Mouse (Mus musculus) inflammation-experienced regulatory T-cells, adult 6 months (primary cell): ENCODE results near the gene Sdhc. TPM values are rescaled to one million over a fixed set of nuclear protein-coding genes. Genes with fewer than 3 reads are reported as not detected.
"Not testable (repeated sequence)": the region's sequence is repeated elsewhere in the genome, so short reads cannot be mapped to it uniquely, and the experiment has no call there.

Experiments used
- ATAC-seq: one replicate; pipeline ENCODE4 v1.8.0; 2017
- polyA plus RNA-seq, 3 experiments: library from polyadenylated mRNA; unstranded; fragments of 100-300 nt; shearing (Covaris generic); gene quantifications; one replicate each; pipeline ENCODE4 v1.2.1; 2017

The Sdhc gene
- polyA plus RNA-seq, 3 experiments from 2014 or later = 115 to 153 (median 125) TPM

DNA sequence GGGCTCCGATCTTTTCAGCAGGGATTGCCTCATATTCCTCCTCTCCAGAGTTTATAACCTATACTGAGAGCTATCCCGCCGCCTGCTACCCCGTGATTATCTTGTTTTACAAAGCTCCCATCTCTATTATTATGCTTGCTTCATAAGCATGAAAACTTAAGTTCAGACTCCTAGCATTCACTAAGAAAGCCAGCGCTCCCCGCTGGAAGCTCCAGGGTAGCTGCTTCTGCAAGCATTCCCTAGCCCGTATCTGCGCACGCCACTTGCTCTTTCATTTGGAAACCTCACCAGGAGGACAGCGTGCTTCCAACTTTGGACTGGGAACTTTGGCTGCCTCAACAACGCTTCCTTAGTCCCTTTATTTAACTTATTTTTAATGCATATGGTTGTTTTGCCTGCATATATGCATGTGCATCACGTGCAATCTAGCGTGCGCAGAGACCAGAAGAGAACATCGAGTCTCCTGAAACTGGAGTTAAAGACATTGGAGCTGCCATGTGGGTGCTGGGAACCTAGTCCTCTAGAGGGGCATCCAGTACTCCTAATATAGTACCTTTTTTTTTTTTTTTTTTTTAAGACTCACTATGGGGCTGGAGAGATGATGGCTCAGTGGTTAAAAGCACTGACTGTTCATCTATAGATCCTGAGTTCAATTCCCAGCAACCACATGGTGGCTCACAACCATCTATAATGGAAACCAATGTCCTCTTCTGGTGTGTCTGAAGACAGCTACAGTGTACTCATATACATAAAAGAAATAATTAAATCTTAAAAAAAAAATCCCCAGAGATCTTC, 38.4 kb downstream of the Sdhc start:
- ATAC-seq = peak; percentile 1

DNA sequence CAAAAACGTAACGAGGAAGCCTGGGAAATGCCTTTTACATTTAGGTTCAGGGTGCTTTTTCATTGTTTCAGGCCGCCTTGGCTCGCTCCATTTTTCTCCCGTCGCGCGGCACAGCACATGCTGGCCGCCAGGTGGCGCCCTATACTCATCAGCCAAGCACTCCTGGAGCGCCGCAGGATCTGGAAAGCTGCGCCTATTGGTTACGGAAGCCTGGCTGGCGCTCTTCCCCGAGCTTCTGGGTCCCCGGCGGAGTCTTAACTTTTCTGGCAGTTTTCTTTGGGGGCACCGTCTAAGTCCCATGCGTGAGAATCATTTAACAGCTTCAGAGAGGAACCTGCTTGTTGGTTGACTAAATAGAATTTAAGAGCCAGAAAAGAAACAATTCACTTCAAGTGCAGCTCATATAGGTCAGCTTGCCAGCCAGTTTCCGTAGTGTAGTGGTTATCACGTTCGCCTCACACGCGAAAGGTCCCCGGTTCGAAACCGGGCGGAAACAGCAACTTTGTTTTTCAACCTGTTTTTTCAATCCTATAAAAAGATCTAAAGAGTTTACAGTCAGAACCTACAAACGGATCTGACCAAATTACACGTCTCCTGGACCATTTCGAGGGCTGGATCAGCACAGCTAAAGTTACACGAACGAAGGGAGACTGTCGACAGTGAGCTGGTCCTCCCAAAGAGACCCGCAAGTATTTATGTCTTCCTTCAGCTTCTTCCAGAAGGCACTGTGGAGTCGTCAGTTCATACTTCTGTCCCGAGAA, 39.2 kb downstream of the Sdhc start:
- ATAC-seq = peak; percentile 77

DNA sequence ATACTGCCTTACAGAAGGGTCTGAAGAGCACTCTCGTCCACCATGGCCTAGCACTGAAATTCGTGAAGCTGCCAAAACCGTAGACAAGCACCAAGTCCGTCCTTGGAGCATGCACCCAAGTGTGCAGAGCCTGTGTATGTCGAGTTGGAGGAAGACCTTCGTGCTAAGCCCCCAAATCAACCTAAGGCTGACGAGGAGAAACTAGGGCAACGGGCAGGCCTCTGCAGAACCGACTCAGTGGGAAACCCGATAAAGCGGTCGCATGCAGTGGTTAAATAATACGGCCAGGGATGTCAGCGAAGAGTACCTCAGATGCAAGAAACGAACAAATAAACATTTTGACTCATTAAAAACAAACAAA, 39.8 kb downstream of the Sdhc start:
- no peak for ATAC-seq

DNA sequence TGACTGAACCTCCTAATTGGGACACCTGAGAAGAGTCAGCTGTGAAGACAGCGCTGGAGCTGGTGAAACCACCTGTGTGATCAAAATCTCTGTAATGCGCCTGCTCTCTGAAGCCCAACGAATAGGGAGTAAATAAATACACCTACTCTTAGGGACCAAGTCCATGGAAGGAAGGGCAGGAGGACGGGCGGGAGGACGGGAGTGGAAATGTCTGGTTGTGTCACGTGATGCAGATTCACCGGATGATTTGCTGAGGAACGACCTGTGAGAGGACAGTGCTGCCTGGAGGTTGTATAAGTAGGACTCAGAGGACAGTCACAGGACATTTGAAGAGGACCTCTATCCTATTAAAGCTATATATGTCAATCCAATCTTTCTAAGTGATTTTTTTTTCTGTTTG, 40.8 kb downstream of the Sdhc start:
- ATAC-seq = no peak

DNA sequence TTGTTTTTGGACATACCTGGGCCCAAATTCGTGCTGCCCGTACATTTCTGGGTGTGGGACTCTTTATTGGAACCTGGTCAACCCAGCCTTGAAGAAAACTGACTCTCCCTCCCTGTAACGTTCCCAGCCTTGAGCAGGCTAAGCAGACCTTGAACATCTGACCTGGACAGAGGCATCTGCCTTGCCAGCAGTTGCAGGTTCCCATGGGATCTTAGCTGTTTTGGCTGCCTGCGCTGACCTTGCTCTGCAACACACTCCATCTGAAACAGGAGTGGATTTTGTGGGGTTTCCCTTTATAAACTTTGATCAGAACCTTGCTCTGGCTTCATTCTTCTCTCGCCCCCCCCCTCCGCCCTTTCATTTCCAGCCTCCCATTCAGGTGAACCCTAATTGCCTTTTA, 45.2 kb downstream of the Sdhc start:
- ATAC-seq = no peak

DNA sequence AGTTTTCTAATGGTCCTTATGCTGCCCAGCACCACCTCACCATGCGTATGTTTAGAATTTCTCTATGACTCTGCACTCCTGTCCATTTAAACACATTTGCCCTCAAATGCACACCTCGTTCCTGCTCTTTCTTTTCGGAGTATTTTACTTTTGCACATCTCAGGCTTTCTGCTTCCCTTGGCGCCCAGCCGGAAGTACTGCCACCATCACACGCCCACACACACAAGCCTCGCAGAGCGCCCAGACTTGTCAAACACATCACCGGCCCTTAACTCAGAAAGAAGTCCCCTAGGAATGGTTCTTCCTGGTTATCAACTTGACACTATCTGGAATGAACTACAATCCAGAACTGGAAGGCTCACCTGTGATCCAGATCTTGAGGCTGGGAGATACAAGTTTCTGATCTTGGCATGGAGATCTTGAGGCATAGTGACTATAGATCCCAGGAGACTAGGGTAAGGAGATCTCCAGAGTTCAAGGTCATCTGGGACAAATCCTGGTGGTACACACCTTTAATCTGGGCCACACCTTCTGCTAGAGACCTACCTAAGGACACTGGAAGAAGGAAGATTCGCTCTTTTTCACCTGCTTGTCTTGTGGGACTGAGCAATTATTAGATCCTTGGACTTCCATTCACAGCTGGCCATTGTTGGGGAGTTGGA, 47.1 kb downstream of the Sdhc start:
- ATAC-seq = peak; percentile 36

DNA sequence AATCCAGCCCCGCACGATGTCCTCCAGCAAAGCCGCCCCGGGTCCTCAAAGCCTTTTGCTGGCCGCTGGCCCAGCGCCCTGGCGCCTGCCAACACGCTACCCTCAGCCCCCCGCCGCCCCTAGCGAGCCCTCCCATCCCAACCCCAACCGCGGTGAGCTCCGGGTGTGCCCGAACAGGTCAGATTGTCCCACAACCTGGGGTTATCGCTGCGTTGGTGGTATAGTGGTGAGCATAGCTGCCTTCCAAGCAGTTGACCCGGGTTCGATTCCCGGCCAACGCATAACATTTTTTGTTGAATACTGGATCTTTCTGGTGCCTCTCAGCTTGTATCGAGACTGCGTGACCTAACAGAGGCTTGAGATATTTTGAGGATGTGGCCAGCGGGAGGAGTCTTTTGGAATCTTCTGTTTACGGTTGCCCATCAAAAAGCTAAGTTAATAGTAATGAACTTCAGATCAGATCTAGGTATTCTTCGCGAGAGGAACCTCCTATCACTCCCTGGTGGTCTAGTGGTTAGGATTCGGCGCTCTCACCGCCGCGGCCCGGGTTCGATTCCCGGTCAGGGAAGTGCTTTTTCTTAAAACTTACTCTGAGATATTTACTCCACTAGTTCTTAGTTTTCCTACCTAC, 47.7 kb downstream of the Sdhc start:
- ATAC-seq = peak; percentile 57

DNA sequence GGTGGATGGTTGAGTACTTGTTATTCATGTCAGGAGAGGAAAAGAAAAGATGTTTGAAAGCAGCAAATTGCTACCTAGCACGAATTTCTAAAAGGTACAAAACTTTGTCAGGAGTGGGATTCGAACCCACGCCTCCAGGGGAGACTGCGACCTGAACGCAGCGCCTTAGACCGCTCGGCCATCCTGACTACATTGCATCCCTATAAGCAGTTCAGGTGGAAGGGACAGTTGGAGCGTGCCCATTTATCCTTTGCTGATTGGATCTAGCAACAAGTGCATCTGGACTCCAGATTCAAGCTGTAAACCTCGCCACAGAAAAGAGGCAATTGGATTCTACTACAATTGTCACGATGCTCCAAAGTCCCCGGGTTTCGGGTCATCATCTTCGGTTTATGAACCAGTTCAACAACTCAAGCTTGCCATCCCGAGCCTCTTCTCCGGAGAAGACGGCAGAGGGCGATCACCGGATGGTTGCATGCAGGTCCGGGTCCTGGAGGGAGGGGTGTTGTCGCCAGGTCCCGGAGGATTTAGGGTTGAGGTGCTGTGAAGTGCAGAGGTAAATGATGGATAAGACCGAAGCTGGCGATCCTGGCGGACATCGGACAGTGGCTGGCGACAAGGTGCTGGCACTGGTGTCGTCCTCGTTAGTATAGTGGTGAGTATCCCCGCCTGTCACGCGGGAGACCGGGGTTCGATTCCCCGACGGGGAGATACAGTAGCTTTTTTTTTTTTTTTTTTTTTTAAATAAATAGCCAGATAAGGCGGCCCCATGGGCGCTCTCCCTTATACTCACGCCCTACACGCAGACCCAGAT, 48.5 kb downstream of the Sdhc start:
- ATAC-seq = peak; percentile 70

DNA sequence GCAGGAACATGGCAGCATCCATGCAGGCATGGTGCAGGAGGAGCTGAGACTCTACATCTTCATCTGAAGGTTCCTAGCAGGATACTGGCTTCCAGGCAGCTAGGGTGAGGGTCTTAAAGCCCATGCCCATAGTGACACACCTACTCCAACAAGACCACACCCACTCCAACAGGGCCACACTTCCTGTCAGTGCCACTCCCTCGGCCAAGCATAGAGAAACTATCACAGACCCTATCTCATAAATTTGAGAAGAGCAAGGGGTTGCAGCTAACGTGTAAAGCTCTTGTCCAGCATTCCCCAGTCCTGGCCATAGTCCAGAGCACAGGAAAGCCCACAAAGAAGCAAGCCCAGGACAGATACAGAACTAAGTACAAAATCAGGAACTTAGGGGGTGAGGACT, 49.4 kb downstream of the Sdhc start:
- no peak for ATAC-seq

DNA sequence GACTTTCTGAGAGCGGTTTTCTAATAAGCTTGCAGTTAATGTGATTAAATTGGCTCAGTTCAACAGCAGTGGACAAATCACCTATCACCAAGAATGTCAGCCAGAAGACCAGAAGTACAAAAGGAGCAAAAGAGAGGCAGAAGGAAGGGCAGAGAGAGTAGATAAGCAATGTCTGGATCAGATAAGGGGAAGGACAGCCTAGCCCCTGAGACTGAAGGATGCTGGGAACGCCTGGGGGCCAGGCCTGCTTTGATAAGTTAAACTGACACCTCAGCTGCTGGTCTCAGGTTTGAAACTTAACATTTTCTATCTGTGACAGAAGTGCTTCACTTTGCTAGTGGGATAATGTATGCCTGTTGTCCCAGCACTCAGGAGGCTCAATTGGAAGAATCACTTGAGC, 52.8 kb downstream of the Sdhc start:
- no peak for ATAC-seq

DNA sequence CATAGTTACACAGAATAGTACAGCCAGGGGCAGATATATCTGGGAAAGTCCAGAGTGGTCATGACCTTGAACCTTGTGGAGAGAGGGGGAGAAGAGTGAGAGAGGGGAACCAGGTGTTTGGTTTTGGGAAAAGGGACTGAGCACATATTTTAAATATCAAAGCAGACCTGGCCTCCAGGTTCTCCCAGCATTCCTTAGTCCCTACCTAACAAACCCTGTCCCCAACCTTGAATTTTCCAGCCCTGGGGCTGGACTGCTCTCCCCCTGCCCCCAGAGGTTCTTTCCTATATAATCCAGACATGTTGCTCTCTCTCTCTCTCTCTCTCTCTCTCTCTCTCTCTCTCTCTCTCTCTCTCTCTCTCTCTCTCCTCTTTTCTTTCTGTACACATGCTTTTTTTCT, 53.3 kb downstream of the Sdhc start:
- no peak for ATAC-seq

DNA sequence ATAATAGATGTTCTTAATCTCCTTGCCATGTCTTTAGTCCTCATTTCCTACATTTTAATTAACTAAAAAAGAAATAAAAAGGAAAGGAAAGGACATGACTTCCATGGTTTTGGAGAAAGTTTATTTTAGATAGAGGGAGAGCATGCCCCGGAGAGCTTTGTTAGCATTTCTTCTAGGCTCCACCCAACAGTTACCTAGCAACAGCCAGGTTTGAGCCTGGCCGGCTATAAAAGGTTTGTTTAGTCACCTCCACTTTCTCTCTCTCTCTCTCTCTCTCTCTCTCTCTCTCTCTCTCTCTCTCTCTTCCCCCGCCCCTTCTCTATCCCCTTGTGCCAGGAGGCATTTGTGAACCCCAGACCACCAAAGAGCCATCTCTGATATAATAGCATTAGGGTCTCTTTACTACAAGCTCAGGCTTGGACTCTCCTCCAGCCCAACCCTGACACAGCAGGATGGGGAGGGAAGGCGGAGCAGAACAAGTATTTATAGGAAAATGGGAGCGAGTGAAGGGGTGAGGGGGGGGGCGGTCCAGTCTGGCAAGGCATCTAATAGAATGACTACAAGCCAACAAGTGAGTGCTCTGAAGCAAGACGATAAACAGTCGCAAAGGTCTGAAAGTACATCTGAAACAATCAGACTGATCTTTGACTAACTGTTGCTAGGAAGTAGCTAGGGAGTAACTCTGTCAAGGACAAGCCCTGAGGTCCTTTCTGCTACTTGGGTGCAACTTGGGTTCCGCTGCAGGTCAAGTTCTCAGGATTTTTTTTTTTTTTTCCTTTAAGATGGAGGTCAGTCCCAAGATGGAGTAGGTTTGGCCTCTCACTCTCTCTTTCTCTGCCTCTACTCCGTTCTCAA, 54.1 kb downstream of the Sdhc start:
- ATAC-seq = no peak

DNA sequence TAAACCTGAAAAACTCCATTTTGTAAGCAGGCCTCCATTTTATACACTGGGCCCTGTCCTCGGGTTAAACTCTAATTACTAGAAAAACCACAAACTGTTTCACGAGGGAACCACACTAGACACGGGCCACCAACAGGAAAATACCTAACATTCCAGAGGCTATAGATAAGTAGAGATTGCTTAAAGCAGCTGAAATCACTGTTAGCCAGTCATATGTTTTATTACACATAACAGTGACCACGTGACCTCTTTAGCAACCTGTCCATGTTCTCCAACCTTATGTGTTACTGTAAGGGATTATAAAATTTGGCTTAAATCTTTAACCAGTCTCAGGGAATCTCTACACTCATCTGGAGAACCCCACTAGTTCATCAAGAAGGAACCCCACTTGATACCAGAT, 56.0 kb downstream of the Sdhc start:
- ATAC-seq = no peak

DNA sequence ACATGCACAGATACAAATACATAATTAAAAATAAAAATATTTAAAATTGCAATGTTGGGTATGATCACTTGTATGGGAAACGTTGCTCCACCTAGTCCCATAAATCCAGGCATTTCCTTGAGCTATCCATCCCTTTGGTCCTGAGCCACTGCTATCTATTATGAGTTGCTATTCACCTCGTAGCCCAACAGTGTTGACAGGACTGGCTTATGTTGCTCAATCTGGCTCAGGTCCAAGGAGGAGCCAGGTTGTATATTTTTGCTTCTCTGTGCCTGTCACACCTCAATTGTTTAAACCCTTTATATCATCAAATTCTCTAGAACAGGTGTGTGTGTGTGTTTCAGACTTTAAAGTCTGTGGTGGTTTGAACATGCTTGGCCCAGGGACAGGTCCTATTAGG, 59.6 kb downstream of the Sdhc start:
- ATAC-seq = no peak

DNA sequence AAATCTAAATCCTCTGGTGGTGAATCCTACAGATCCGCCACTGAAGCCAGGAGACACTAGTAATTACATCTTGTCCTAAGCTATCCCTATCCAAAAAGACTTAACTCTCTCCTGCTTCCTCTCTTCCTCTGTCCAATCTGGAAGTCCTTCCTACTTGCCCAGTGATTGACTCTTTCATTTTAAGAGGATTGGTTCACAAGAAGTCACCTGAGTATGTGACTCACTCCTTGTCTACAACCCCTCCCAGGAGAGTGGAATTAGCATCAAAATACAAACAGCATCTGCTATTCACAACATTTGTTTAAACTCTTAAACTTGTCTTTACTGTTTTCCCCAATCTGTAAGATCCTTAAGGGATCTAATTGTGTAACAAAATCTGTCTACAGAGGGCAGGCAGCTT, 60.5 kb downstream of the Sdhc start:
- no peak for ATAC-seq

DNA sequence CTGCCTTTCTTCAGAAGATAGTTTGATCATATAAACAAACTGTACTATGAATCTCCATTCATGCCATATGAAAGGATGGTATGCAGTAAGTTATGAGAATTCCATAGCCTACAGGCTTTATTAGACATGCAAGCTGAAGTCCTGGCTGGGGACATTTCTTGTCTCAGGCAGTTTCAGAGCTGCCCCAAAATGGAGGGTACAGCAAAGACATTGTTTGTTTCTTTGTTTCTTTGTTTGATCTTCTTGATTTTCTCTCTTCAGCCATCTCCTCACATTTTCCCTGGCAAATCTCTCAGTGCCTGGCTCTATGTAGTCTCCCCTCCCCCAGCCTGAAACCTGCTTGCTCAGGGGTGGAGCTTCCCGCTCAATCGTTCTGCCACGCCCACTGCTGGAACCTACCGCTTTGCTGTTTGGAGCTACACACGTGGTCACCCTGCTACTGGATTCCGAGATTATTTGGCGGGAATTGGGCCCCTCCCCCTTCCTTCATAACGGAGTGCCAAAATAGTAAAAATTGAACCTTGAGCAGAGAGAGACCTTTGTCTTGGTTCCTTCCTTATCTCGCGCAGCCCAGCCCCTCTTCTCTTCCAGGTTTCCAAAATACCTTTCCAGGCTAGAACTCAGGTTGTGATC, 62.0 kb downstream of the Sdhc start:
- ATAC-seq = not testable (repeated sequence)

DNA sequence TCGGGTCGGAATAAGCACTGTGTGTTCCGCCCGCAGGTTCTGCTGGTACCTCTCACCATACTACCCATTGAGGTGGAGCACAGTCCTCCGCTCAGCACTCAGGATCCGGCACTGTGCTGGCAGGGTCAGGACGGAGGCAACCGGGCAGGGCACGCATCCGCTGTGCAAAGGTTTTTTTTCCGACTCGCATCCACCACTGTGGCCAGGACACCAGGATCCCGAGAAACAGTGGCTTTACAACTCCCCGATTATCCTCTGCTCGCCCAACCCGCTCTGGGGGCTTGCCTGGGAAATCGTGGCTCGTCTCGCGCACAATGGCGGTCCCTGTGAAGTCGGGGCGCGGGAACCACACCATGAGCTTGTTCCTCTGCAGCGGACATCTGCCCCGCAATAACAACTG, 64.7 kb downstream of the Sdhc start:
- no peak for ATAC-seq

DNA sequence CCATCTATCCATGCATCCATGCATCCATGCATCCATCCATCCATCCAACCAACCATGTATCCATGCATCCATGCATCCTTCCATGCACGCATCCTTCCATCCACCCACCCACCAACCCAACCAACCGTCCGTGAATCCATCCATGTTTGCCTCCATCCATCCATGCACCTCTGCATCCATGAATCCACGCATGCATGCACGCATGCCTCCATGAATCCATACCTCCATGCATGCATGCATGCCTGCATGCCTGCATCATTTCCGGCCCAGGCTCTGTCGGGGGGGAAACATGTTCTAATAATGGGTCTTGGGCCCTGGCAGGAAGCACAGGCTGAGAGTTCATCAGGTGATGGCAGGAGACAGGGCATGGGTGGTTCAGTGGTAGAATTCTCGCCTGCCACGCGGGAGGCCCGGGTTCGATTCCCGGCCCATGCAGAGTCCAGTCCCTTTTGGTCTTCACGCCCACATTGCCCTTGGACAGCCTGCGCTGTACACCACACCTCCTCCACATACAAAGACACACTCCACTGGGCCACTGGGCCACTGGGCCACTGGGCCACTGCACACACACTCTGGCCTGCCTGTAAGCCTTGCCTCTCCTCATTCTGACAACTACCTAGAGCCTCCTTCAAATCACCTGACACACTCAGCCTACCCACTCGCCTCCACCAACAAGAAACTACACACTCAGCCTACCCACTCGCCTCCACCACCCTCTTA, 68.7 kb downstream of the Sdhc start:
- ATAC-seq = not testable (repeated sequence)

DNA sequence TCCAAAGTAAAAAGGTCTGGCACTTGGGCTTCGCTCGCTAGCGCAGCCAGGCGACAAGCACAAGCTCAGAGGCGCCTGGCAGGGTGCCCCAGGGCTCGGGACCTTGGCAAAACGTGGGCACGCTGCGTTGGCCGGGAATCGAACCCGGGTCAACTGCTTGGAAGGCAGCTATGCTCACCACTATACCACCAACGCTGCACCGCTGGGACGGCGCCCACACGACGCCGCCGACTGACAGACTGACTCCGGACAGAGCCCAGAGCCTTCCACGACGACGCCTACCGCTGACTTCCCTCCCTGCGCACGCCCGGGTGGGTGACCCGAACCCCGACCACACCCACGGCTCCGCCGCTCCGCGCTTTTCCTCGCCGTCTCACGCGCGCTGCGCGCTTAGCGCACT, 70.6 kb downstream of the Sdhc start:
- ATAC-seq = not testable (repeated sequence)

DNA sequence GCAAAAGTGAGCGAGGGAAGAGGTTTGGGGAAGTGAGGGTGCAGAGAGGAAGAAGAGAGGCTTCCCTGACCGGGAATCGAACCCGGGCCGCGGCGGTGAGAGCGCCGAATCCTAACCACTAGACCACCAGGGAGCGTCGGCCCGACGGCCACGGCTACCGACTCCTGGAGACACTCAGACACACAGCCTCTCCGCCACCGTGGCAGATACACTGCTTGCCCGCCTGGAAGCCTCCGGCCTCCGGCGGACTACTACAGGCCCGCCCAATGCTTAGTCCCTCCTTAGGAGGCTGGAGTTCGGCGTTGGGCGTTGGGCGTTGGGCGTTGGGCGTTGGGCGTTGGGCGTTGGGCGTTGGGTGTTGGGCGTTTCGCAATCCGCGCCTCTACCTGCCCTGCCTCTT, 71.1 kb downstream of the Sdhc start:
- ATAC-seq = not testable (repeated sequence)
